Mouse (Mus musculus) adrenal gland, postnatal 25 days (tissue): ENCODE measurements around the gene Fkbp5. TPM values are rescaled to one million over a fixed set of nuclear protein-coding genes. Genes with fewer than 3 reads are reported as not detected.

Experiments used
- microRNA-seq, 2 experiments: library from miRNA; unstranded; fragments of <30 nt; microRNA quantifications; one replicate each; pipeline ENCODE4 v1.2.0; 2021
- total RNA-seq: library from RNA; stranded (reverse); gene quantifications from 2 replicates; pipeline ENCODE4 v1.2.3, GENCODE M21; 2021

Fkbp5 gene
- total RNA-seq, 1 experiment from 2014 or later, result 55.9 TPM

Small RNA genes lying within 50 kb of the gene (microRNA-seq; reads per million reads assigned to microRNA genes)
- gene Gm25195, result 0 reads per million in 2 experiments
- 0 reads per million in 2 experiments for gene Mir6969

Other genes with a start within 250 kb of the Fkbp5 start
- gene Fance, start 204.0 kb downstream of the Fkbp5 start, total RNA-seq, result 34.6 and 35.0 TPM in 2 replicates
- 789 and 848 TPM in 2 replicates for gene Rpl10a, start 189.1 kb downstream of the Fkbp5 start, total RNA-seq
- 10.4 and 13.6 TPM in 2 replicates for gene Tead3, start 166.7 kb downstream of the Fkbp5 start, total RNA-seq
- gene Tulp1, start 152.3 kb downstream of the Fkbp5 start, total RNA-seq, result not detected in 2 replicates
- gene Armc12, start 13.3 kb upstream of the Fkbp5 start, total RNA-seq, result not detected in 2 replicates
- gene Clpsl2, start 31.9 kb upstream of the Fkbp5 start, total RNA-seq, result not detected in 2 replicates
- gene Clps, start 43.2 kb upstream of the Fkbp5 start, total RNA-seq, result not detected in 2 replicates
- gene Lhfpl5, start 58.1 kb upstream of the Fkbp5 start, total RNA-seq, result 1.9 and 2.2 TPM in 2 replicates
- 60.9 and 76.5 TPM in 2 replicates for gene Srpk1, start 105.2 kb upstream of the Fkbp5 start, total RNA-seq
- 1.9 TPM in 1 of 2 replicates, not detected in the other for gene Slc26a8, start 172.7 kb upstream of the Fkbp5 start, total RNA-seq
- 82.6 and 88.6 TPM in 2 replicates for gene Mapk14, start 173.8 kb upstream of the Fkbp5 start, total RNA-seq
- 1.7 and 2.2 TPM in 2 replicates for gene AC170998.1, start 208.6 kb upstream of the Fkbp5 start, total RNA-seq